Mouse (Mus musculus) C2C12 (cell line): ENCODE measurements at regions not wholly inside any gene's neighbourhood (a gene's known extent, or its start where the extent isn't known, plus 50 kb on each side); places are given as distances from the start of the nearest gene placed in this dataset.
"Not testable (repeated sequence)": the region's sequence is repeated elsewhere in the genome, so short reads cannot be mapped to it uniquely, and the experiment has no call there.

ENCODE experiments used
- H3K27me3 ChIP-seq: one replicate; pipeline ENCODE4 v1.6.1; 2011; ENCODE audit not compliant: control insufficient read depth, insufficient read depth, insufficient read length
- H3K36me3 ChIP-seq: one replicate; pipeline ENCODE4 v1.6.1; 2011; ENCODE audit not compliant: control insufficient read depth, insufficient read depth
- H3K4me3 ChIP-seq: one replicate; pipeline ENCODE4 v1.5.1; 2011; ENCODE audit warnings: mild to moderate bottlenecking, control low read depth; ENCODE audit not compliant: poor library complexity, insufficient read depth, severe bottlenecking
- H3K79me2 ChIP-seq: one replicate; pipeline ENCODE4 v1.6.1; 2011; ENCODE audit not compliant: control insufficient read depth, insufficient read depth
- H3K79me3 ChIP-seq: one replicate; pipeline ENCODE4 v1.6.1; 2011; ENCODE audit warnings: low read depth, control low read depth
- H3ac ChIP-seq: one replicate; pipeline ENCODE3; 2011; ENCODE audit warnings: low read depth; ENCODE audit not compliant: control insufficient read depth, insufficient read length
- CEBPB ChIP-seq: IDR thresholded peaks from one replicate; pipeline ENCODE4 v1.6.1; 2011; ENCODE audit warnings: low read depth, mild to moderate bottlenecking, control low read depth, moderate library complexity
- CTCF ChIP-seq: IDR thresholded peaks from one replicate; pipeline ENCODE4 v1.5.1; 2011; ENCODE audit not compliant: control insufficient read depth, insufficient read depth, insufficient read length
- FOSL1 ChIP-seq: IDR thresholded peaks from one replicate; pipeline ENCODE4 v1.8.0; 2011; ENCODE audit warnings: mild to moderate bottlenecking, low read length; ENCODE audit not compliant: poor library complexity, insufficient read depth, severe bottlenecking
- MAX ChIP-seq: IDR thresholded peaks from one replicate; pipeline ENCODE4 v1.6.1; 2011; ENCODE audit warnings: mild to moderate bottlenecking, control low read depth
- MYOD1 ChIP-seq: IDR thresholded peaks from one replicate; pipeline ENCODE4 v1.6.1; 2011; ENCODE audit warnings: low read depth; ENCODE audit not compliant: control insufficient read depth, insufficient read length
- MYOG ChIP-seq: IDR thresholded peaks from one replicate; pipeline ENCODE4 v1.6.1; 2011; ENCODE audit not compliant: control insufficient read depth, insufficient read length; ENCODE audit errors: extremely low read depth
- USF1 ChIP-seq: IDR thresholded peaks from one replicate; pipeline ENCODE4 v1.6.1; 2011; ENCODE audit warnings: low read depth, mild to moderate bottlenecking, control low read depth, moderate library complexity

DNA sequence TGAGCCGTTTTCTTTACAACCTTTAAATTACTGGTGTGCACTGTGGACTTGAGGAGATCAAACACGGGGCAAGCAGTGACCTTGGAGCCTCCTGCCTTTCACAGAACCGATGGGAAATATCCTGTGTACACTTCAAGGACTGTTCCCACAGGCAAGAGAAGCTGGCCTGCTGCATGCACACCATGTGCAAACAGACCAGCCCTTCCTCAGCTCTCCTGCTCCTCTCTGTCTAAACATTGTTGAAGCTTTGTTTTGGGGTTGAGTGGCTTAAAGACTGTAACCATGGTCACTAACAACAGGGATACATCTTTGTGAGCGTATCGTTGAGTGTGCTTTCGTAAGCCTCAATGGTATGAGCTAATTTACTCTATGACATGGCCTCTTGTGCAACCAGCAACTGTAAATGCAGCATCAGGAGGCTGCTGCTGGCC lies 50.2 kb upstream of the Agps start:
- TF ChIP-seq FOSL1 (no peak), MAX (no peak), CTCF (no peak), MYOD1 (no peak), USF1 (no peak), CEBPB (no peak), MYOG (no peak)
- H3K27me3 ChIP-seq: no peaks in the 10 kb centered on the region
- no peaks in the 10 kb centered on the region for H3K36me3 ChIP-seq
- H3K79me3 ChIP-seq: no peaks in the 10 kb centered on the region
- no peak overlapping the region for H3ac ChIP-seq
- no peak overlapping the region for H3K4me3 ChIP-seq
- H3K79me2 ChIP-seq: no peaks in the 10 kb centered on the region

DNA sequence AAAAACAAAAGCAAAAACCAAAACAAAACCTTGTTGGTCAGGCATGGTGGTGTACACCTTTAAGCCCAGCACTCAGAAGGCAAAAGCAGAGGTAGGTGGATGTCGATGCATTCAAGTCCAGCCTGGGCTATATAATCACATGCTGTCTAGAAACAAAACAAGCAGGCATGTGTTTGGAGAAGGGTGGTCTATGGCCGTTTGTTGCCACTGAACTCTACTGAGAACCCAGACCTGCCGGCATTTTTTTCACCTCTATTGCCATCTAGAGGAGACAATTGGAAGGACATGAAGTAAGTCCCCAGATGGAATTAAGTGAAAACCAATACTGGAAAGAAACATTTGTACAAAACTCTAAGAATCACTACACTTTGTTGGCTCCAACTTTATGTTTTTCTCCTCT lies 50.9 kb upstream of the Agps start:
- Histone ChIP-seq H3K79me3 (no peaks in the 10 kb centered on the region), H3ac (no peak overlapping the region), H3K4me3 (no peak overlapping the region), H3K36me3 (no peaks in the 10 kb centered on the region), H3K79me2 (no peaks in the 10 kb centered on the region), H3K27me3 (no peaks in the 10 kb centered on the region)
- TF ChIP-seq CTCF (no peak), USF1 (no peak), MYOD1 (no peak), MYOG (no peak), MAX (peak; percentile 17)

DNA sequence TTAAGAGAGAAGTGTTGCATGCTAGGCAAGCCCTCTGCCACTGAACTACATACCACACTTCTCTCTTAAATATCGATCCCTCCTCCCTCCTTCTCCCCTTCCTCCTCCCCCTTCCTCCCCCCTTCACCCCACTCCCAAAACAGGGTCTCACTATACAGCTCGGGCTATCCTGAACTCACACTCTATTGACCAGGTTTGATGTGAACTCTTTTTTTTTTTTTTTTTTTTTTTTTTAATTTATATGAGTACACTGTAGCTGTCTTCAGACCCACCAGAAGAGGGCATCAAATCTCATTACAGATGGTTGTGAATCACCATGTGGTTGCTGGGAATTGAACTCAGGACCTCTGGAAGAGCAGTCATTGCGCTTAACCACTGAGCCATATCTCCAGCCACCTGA lies 53.3 kb upstream of the Agps start:
- H3K79me3 ChIP-seq, H3K36me3 ChIP-seq, H3K79me2 ChIP-seq, H3ac ChIP-seq, H3K4me3 ChIP-seq, H3K27me3 ChIP-seq: not testable (repeated sequence)

DNA sequence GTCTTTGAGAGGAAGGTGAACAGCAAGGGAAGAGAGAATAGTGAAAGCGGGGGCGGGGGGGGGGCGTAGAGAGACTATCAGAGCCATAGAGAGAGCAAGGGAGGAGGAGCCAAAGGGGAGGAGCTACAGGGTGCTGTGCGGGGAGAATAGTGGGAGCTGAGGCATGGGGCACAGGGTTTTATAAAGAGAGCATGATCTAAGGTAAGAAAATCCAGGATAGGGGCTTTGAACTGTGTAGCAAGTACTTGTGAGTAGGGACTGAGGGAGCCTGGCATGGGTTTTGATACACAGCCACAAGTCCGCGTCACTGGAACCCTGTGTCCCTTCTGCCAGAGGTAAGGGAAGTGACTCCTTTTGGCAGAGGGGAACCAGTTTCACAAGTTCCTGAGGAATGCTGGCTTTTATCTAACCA lies 54.9 kb upstream of the Agps start:
- Histone ChIP-seq H3K27me3 (no peaks in the 10 kb centered on the region), H3K79me3 (no peaks in the 10 kb centered on the region), H3K36me3 (no peaks in the 10 kb centered on the region), H3K79me2 (no peaks in the 10 kb centered on the region), H3ac (no peak overlapping the region), H3K4me3 (no peak overlapping the region)
- TF ChIP-seq FOSL1 (no peak), MAX (no peak), USF1 (no peak), CEBPB (no peak), CTCF (no peak), MYOG (no peak), MYOD1 (no peak)

DNA sequence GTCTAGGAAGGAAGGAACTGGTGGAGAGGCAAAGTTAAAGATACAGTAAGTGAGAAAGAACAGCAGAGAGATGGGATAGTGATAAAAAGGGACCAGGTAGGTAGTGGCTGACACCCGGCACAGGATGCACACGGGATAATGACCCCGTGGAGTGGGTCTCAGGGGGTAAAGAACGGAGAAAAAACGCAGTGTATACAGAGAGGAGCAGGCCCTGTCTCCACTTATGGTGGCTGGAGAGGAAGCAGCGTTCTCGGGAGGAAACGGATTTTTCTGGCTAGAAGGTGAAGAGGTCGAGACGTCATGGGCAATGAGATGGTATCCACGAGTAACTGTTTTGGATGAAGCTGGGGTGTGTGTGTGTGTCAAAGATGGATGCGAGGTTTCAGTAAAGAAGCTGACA lies 55.4 kb upstream of the Agps start:
- Histone ChIP-seq H3K27me3 (no peaks in the 10 kb centered on the region), H3K79me2 (no peaks in the 10 kb centered on the region), H3K4me3 (no peak overlapping the region), H3K36me3 (no peaks in the 10 kb centered on the region), H3K79me3 (no peaks in the 10 kb centered on the region), H3ac (no peak overlapping the region)
- no peak for TF ChIP-seq MYOD1
- no peak for TF ChIP-seq MAX
- no peak for TF ChIP-seq CTCF
- TF ChIP-seq USF1: no peak
- TF ChIP-seq MYOG: no peak

DNA sequence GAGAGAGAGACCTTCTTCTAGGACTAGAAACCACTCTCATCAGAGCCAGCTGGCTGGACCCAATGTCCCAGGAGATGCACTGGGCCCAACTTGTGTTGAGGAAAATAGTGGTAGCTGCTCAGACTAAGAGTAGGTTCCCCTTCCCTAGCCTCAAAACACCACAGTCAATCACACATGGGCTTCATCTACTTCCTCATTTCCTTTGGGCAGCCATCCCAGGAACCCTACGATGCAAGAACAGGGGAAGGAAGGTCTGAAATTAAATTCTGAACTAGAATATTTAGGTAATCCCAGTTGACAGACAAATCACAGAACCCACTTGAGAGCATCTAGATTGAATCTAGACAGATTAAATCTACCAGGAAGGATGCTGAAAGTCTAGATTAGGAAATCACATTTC lies 56.8 kb upstream of the Agps start:
- H3ac ChIP-seq: no peak overlapping the region
- TF ChIP-seq CTCF (no peak), USF1 (no peak), MAX (no peak), MYOG (no peak), FOSL1 (no peak), CEBPB (no peak), MYOD1 (no peak)
- no peaks in the 10 kb centered on the region for H3K79me3 ChIP-seq
- no peaks in the 10 kb centered on the region for H3K36me3 ChIP-seq
- H3K79me2 ChIP-seq: no peaks in the 10 kb centered on the region
- no peak overlapping the region for H3K4me3 ChIP-seq
- H3K27me3 ChIP-seq: no peaks in the 10 kb centered on the region

DNA sequence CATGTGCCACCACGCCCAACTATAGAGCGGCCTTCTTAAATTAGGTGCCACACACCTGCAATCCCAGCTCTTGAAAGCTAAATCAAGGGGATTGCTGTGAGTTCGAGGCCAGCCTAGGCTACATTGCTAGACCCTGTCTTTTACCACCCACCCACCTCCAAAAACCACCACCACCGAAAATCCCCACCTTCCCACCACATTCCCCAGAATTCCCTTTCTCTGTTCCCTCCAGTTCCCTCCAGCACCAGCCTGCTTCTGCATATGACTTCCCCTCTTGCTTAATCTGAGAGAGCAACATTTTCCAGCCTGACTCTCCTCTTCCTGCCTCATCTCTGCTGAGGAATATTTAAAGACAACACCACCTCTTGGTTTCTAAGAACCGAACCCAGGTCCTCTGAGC lies 58.5 kb upstream of the Agps start:
- no peak for TF ChIP-seq MAX
- no peak for TF ChIP-seq CTCF
- TF ChIP-seq USF1: no peak
- TF ChIP-seq MYOD1: no peak
- no peak for TF ChIP-seq CEBPB
- no peak for TF ChIP-seq MYOG
- no peak for TF ChIP-seq FOSL1
- Histone ChIP-seq H3K36me3 (no peaks in the 10 kb centered on the region), H3K27me3 (no peaks in the 10 kb centered on the region), H3K4me3 (no peak overlapping the region), H3K79me3 (no peaks in the 10 kb centered on the region), H3K79me2 (no peaks in the 10 kb centered on the region), H3ac (no peak overlapping the region)
